Mouse (Mus musculus) CH12F3 (cell line): ENCODE results near the gene Cyp2b10.
"Not testable (repeated sequence)": the region's sequence is repeated elsewhere in the genome, so short reads cannot be mapped to it uniquely, and the experiment has no call there.

Experiments used
- in situ Hi-C: fragments of 300-500 bp; cut with MboI; formaldehyde crosslinking; loops from 2 replicates; pipeline ENCODE4 v1.14.3; 2020; ENCODE audit warnings: low sequenced_read_pairs

The Cyp2b10 gene

GRCm38 (mm10) chr7:25910046-25910445 lies 12.6 kb downstream of the Cyp2b10 start:
- in situ Hi-C loops, result no loop called here

GRCm38 (mm10) chr7:25916116-25916515 lies 18.7 kb downstream of the Cyp2b10 start:
- in situ Hi-C loops, result no loop called here

GRCm38 (mm10) chr7:25917271-25917670 lies 19.9 kb downstream of the Cyp2b10 start:
- in situ Hi-C loops, result not testable (repeated sequence)

- in situ Hi-C loops, result no loop called here
Observed at GRCm38 (mm10) chr7:25919467-25919866, 22.0 kb downstream of the Cyp2b10 start.

- in situ Hi-C loops, result no loop called here
Observed at GRCm38 (mm10) chr7:25945274-25945673, 47.9 kb downstream of the Cyp2b10 start.
